Mouse (Mus musculus) bone marrow, adult 2 months (tissue): ENCODE measurements around the gene Miga1.

Source experiments
- CTCF ChIP-seq: fragments of 200-500 bp; IDR thresholded peaks from 2 replicates; pipeline ENCODE4 v1.5.1; 2011; ENCODE audit warnings: low read length, control low read depth; ENCODE audit not compliant: control insufficient read depth, insufficient read depth
- POLR2A ChIP-seq: fragments of 200-500 bp; IDR thresholded peaks from 2 replicates; pipeline ENCODE4 v1.6.1; 2011; ENCODE audit warnings: low read depth, mild to moderate bottlenecking, control low read depth, low read length, borderline replicate concordance; ENCODE audit not compliant: control insufficient read depth

DNA sequence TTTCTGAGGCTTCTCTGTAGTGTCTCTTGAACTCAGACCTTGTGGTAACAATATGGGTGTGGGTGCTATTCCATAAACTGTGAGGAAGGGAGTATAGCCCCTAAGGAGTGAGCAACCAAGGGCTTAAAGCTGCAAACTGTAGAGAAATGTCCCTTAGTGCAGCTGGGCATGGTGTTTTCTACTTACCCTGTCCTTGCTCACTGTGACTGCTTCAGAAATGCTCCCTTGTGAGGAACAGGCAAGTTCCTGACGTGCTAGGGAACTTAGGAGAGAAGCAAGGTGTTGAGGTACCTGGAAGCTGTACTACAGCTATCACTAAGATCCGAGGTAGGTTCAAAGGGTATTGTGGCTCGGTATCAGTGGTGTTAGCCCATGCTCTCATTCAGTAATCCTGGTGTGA, 10.2 kb upstream of the Miga1 start:
- TF ChIP-seq CTCF: no peak
- TF ChIP-seq POLR2A: no peak
